Mouse (Mus musculus) spleen, adult 12 weeks (tissue): ENCODE measurements around the gene Sgip1.

Source experiments
- DNase-seq: peaks from one replicate; pipeline ENCODE4 v3.0.0; 2022; ENCODE audit warnings: low spot score

The Sgip1 gene

DNA sequence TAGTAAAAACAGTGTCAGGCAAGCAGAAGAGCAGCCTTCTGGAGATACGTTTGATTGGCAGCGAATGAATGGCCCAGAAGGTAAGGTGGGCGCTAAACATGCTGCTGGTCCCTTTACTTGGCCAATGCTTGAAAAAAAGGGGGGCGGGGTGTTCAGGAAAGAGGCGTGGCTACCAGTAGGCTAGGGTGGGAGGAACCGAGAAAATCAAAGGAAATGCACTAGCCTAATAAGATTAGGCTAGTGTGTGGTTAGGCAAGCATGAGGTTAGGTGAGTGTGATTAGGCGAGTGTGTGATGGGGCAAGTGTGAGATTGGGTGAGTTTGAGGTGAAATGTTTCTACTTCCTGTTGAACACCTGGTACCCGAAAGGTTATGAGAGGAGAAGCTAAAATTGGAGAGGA lies at the start of gene Sgip1:
Sgip1 (plus strand) TSS at position 11 of the 400 bp plus-strand sequence.
- no peak for DNase-seq

DNA sequence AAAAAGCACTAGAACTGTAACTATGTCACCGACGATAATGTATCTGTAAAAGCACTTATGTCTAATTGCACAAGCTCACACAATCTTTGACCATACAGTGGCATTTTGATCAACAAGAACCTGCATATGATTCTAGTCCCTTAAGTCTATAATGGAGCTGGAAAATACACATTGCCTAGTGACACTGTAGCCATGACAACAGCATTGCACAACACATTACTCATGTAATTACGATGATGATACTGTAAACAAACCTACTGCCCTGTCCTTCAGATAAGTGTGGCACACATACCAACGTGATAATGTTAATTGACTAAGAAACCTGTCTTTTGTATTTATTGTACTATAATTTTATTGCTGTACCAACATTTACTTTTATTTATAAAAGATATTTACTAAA lies 49.7 kb upstream of the Sgip1 start:
- no peak for DNase-seq

DNA sequence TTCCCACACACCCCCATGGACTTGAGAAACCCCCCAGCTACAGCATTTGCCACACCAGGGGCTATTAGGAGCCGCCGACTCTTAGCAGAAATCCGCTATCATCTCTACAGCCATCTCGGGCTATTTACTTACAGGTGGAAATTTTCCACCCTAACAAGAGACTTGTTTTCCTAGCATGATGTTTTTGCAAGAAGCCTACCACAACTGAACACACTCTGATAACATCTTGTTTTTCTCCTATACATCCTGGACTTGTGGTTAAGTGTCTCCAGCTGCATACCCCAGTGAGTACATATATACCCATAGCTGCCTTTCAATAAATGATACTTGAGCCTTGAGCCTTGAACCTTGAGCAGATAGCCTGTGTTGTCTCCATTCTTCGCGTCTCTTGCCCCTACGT lies 43.1 kb upstream of the Sgip1 start:
- DNase-seq, result no peak

DNA sequence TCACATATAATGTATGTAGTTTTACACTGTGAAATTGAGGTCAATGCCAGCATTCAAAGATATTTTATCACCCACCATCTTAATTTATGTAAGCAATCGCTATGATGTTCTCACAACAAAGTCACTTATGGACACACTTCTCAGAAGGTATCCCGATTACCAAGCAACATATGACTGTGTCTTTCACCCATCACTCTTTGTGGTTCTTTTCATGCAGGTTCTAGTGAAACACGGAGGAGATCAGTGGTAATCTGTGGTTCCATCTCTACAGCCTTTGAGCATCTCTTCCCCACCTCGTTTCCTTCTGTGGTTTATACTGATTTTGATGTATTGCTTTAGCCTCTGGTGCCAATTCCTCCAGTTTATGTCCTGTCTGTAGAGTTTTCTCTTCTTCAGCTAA lies 29.4 kb upstream of the Sgip1 start:
- DNase-seq, result no peak

DNA sequence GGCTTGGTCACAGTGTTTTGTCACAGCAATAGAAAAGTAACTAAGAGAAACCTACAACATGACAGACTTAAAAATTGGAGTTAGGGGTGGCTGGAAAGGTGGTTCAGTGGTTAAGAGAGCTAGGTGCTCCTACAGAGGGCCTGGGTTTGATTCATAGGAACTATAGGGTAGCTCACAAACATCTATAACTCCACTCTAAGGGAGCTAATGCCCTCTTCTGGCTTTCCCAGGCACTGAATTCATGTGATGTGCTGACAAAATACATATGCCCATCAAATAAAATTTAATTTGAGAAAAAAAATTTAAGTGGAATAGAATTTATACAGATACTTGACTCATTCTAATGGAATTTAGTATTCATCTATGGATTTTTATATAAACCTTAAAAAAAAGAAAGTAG lies 25.6 kb upstream of the Sgip1 start:
- no peak for DNase-seq

DNA sequence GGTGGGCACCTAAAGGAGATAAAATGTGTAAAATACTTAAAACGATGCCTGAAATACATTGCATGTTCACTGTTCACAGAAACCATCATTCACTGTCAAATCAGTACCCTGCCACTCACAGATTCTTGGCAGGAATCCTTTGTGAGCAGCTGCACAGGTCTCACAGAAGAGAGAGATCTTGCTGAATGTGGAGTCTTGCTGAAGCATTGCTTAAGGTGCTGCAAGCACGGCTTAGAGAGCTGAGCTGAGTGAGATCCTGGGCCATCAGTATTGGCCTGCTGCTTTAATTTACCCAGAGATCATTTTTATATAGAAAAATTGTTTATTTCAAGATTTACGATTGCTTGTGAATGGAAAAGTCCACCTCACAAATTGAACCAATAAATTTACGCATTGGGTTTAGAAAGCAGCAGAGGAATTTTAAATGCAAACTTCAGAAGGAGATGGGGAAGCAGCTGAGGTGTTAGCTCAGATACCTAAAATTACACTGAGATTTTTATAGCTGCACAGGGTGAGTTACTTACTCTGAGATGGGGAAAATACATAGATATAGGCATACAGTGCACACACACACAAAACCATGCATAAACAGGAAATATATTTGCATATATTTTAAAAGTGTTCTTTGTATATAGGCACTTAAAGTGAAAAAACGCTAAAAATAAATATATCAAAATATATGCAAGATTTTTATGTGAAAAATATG lies 23.8 kb upstream of the Sgip1 start:
- no peak for DNase-seq

DNA sequence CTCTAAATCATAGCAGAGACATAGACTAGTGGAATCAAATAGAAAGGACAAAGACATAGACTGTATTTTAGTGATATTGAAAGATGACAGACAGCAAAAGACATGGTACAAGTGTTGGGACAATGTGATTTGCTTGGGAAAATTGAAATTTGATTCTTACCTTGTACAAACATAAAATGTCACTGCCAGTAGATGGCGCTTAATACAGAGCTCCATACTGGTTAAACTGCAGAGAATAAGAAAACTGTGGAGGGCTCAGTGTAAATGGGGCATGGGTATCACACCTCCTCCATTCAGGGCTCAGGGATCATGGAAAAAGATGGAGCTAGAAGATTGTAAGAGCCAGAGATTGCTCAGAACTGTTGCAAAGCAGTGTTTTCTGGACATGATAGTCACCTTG lies 21.6 kb upstream of the Sgip1 start:
- DNase-seq, result no peak

DNA sequence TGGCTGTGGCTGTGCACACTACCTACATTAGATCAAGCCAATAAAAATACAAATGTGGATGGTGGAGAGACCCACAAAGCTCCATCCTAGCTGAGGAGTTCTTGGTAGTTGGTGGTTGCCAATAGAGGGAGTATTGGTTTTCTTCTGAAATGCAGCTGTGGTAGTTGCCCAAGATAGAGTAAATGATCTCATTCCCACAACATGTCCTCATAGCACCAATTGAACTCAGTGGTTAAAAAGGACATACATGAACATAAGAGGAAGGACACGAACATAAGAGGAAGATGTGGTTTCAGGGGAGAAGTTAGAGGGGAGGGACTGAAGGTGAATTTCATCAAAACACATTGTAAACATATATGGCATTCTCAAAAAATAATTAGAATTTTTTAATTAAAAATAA lies 21.1 kb upstream of the Sgip1 start:
- DNase-seq, result no peak

DNA sequence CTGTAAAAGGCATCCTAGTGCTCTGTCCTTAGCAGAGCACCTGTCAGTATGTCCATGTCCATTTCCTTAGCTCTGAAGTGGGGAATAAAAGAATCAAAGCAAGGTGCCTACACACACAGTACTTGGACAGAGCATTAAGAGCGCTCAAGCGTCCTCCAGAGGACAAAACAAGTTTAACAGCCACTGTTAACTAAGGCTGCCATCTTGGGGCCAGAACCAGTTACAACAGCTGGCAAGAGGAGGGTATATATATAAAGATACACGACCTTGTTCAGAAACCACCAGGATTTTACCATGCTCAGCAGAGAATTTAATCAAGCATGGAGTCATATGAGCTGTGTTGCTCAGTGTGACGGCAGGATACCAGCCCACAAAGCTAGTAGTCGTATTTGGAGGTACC lies 16.7 kb upstream of the Sgip1 start:
- DNase-seq, result no peak

DNA sequence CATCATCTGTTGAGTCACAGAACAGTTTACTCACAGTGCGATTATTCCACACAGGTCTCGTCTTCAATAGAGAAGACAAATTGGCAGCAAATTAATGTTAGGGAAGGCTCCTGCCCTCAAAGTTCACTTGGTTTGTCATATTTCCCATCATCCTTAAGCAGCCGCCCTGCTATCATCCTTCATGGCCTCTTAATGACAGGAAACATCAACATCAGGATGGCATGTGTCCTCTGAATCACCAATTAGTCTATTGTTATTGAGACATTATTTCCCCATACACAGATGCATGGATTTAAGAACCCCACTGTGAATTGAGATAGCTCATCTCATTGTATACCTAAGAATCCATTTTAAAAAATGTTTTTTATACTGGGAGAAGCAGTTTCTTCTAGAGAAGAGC lies 10.1 kb upstream of the Sgip1 start:
- no peak for DNase-seq

DNA sequence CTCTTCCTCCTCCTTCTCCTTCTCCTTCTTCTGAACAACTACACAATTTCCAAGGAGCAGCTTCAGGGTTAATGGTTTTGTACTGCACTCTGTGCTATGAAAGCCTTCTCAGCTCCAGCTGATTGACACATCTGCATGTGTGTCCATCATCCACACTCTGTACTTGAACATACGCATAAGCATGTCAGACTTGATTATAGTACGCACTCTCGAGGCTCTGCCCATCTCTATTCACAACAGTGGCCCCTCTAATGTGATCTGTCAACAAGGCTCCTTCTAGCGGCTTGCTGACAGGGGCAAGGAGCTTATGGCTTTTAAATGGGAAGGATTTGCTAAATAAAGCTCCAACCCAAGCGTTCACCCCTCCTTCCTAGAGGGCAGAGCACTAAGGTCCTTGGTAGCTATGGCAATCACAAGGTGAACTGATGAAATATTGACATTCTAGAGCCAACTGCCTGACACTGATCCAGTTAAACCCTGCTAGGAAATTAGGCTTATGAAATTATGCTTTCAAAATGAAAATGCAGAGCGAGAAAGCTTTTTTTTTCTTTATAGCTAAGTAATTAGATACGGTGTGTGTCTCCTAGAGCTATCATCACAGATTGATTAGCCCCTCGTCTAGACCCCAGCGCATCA lies 7.0 kb upstream of the Sgip1 start:
- DNase-seq, result no peak

DNA sequence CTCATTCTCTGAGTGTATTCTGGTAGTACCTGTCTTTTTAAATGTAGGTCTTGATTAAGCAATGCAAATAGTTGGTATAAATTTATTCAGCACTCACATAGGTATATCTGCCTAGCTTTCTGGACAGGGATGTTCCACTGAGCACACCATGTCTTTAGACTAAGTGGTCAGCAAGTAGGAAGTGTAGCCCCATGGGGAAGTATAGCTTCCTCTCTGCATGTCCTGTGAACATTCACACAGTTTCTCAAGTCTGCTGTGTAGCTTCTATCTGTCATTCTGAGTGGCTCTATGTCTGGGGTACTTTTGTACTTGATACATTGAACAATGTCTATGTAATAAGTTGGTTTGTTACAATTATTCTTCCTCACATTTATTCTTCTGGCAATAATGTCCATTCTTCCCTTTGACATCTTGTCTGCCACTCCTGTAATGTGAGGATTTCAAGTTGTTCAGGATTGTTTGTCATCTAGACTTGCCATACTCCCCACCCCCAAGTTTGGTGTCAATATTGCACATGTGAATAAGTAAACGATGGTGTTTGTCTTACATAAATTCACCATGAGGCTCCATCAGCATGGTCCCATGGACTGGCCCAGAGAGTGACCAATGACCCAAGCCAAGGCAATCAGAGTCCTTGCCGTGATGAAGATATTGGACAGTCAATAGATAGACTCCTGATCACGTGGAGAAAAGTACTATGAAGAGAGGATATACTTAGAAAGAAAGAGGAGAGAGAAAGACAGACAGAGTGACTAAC lies 12.4 kb downstream of the Sgip1 start:
- no peak for DNase-seq

DNA sequence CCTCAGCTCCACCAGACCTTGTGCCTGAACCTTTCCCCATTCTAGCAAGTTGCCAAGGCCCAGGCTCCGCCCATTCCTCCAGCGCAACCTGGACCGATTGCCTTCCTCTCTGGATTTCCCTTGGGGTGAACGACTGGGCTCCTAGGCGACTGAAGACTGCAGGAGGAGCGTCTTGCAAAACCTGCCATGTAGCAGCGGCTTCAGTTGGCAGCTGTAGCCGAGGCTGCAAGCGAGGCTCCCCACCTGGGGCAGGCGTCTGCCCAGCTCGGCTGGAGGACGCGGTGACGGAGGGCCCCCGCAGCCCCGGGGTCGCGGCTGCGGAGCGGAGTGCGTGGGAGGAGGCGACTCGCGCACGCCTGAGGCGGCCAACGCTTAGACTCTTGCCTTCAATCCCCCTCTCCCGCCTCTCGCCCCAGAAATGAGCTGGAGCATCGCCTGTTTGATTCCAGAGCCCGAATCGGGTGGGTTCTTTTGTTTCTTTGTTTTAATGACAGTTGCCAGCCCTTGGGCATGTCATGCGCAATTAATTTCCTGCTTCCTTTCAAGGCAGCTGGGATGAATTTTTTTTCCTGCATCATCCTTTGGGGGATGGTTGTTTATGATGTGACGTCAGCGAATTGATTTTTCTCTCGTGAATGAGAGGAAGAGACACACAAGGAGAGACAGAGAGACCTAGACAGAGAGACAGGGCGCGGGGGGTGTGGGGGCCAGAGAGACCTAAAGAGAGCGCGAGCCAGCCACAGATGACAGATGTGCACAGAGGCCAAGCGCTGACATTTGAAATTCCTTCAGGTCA lies 18.2 kb downstream of the Sgip1 start:
- DNase-seq, result no peak

DNA sequence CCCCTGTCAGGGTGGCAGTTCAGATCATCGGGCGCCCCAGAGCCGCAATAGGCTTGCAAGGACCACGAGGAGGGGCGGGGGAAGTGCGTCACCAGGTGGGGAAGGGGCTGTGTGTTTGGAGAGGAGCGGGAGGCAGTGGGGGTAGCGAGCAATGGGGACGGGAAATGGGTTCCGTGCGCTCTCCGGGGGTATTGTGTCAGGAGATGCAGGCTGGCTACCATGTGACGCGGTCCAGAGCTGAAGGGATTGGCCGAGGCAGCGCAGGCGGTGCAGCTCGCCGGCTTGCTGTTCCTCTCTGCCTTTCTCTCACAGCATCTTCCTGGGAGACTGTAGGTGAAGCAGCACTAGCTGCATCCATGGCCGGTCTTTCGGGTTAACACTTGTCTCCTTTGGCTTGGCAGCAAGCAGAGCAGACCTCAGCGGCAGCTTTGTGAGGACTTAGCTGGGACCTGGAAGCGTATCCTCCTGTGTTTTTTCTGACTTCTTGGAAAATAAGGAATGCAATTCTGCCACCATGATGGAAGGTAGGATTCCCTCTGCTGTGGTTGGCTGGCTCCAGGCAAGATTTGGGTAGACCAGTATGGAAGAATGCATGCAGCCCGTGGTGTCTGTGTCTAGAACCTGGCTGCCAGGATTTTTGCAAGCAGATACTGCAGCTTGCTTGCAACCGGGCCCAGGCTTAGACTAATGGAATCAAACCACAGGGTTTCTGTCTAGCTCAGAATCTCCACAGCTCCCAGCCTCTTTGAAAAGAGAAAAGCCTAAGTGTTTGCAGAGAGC lies 19.1 kb downstream of the Sgip1 start:
- no peak for DNase-seq

DNA sequence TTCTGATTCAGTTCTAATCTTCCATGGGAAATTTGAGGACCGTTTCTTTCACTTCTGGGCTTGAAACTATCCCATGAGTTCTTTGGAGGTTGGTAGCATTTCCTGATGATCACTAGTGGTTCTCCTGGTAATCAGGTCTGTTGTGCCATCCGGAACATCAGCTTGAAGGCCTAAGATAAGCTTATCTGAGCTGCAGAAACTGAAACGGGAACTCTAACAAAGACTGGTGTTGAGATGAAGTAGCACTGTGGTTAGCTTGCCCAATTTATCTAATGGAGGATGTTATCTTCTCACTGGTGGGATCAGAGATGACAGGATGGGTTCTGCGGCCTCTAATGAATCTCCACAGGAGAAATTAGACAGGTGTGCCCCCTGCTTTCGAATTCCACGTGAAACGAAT lies 21.0 kb downstream of the Sgip1 start:
- no peak for DNase-seq

DNA sequence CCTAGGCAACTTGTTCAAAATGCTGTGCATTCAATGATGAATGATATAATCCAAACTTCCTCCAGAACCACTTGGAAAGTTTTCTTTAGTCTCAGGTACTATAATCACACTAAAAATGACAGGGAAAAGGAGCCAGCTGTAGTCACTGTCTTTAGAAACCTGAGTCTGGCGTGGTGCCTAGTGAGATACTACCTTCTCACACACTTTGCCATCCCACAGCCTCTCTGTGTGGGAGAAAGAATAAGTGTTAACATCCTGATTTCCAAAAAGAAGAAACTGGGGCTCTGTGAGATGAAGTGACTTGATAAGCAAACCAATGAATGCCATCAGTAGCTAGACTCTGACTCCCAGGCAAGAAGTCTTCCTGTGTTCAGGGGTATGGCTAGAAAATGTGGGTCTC lies 28.0 kb downstream of the Sgip1 start:
- no peak for DNase-seq

DNA sequence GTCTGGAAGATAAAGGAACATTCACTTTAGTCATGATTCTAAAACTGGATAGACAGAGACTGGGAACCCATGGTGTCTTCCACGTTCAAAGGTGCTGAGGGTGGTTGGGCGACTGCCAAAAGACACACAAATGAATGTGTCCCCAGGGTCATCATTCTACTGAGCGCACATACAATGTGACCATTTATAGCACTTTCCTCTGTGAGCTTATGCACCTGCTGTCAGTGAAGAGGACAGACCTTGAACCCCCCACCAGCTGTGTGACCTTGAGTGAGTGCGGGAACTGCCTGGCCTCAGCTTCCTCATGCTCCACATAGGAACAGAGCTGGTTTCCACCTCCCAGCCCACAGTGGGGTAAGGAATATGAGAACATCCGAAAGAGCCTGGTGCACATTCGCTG lies 28.8 kb downstream of the Sgip1 start:
- DNase-seq, result no peak

DNA sequence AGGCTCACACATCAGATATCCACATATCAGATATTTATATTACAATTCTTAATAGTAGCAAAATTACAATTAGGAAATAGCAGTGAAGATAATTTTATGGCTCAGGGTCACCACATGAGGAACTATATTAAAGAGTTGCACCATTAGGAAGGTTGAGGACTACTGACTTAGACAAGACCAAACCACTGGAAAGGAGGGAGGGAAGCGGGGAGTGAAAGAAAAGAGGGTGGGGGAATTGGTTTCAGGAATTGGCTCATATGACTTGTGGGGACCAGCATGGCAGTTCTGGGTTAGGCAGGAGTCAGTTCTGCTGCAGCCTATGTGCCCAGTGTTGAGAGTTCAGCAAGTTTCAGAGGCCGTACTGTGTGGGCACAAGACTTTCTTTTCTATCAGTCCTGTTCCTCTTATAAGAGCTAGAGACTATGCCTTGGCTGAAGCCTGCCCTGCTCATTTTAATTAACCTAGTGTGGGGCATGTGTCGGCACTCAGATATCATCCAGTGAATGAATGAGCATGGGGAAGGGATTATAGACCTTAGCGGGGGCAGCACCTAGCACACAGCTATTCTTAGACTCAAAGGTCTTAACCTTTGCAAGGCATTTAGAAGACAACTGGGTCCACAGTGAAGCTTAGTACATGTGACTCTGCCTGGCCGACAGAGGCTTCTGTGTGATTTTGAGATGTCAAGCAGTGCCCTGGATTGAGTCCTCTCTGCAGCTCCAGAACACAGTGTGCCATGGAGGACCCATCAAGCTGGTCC lies 30.7 kb downstream of the Sgip1 start:
- no peak for DNase-seq

DNA sequence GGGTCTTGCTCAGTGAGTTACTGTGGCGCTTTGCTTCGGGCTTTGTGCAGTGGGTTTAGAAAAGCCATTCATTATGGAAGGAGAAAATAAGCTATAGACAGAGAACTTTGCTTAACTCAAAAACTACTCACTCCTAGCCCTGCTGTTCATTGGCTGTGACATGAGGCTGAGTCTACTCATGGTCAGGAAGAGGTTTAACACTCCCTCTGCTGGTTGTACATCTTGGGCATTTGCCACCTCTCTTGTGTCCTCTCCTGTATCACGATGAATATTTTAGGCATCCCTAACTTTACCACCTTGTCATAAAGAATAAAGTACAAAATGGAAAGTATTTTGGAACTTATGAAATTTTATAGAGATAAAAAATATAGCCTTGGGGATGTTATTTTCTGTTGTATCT lies 32.1 kb downstream of the Sgip1 start:
- no peak for DNase-seq

DNA sequence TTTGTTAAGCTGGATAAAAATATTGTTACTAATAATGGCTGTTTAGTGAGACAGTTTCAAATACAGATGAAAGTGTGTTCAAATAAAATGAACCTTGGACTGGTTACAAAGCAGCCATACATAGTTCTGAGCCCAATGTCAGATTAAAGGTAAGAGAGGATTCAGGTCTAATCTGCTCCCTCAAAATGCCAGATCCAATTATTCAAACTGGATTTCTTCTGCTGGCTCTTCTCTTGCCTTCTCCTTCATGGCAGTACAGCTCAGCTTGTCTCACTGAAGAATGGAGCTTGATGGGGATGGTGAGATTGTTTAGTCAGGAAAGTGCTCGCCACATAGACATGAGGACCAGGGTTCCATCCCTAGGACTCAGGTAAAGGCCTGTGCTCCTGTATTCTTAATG lies 32.7 kb downstream of the Sgip1 start:
- no peak for DNase-seq

DNA sequence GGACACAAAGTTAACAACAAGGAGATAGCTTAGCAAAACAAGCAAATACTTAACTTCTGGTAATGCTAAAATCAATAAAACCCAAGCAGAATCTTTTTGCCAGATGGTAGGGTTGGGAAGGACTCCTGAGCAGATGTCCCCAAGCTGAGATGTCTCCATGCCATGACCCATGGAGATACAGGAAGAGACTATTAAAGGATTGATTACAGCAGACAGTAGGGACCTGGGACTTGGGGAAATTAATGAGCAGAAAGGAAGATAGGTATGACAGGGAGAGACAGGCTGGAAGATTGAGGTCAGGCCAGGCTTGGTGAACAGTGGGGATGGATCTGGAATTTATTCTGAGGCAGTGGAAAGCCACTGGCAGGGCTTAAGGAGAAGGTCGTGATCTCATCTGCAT lies 33.5 kb downstream of the Sgip1 start:
- DNase-seq, result no peak
